Mouse (Mus musculus) ES-E14 (cell line): Measurements from ENCODE around the gene Heatr4.

Source experiments
- CHD2 ChIP-seq: IDR thresholded peaks from 2 replicates; pipeline ENCODE4 v1.6.1; 2014; ENCODE audit warnings: mild to moderate bottlenecking, low read depth, low read length, inconsistent platforms
- HCFC1 ChIP-seq: IDR thresholded peaks from 2 replicates; pipeline ENCODE4 v1.6.1; 2012; ENCODE audit warnings: low read length, inconsistent platforms, borderline replicate concordance; ENCODE audit not compliant: insufficient read depth

DNA sequence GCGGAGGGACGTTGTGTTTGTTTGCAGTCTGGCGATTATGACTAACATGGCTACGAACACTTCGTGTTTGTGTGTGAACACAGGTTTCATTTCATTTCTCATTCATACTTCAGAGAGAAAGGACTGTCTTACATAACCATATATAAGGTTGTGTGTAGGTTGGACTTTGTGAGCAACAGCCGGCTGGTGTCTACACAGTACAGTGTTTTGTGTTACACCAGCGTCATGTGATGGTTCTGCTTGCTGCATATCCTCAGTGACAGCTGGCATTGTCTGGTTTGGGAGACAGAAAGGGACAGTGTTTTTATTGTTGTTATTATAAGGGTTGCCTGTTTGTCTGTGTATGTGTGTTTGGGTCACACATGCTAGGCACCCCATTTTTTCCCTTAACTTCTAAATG, 29.0 kb upstream of the Heatr4 start:
- TF ChIP-seq CHD2 (no peak), HCFC1 (no peak)
